ENCODE assay signal across 11 mouse cellular contexts in genomic region chr2:168669762-168670161, GRCm38 (mm10).
DNase-seq lines count a peak whose midpoint lies in the region; ATAC-seq and TF ChIP-seq lines count a peak whose summit lies in the region.
"Had no signal": no experiment of that assay in that cellular context is flagged by ENCODE, and none has a peak within 500 bp of the region (broad histone marks: within the 10 kb centered on the region; RNA-seq: fewer than 3 reads in every experiment).

No protein-coding gene starts in this region.

- peak; percentile 36 for DNase-seq in cerebellum, adult 11 months
- DNase-seq in cerebellum, adult 8-10 months: no peak
- DNase-seq in kidney, adult 2 months: peak; percentile 29
- DNase-seq in kidney, postnatal 14 days: no peak
- DNase-seq in midbrain, postnatal 0 days (ENCODE audit: low spot score): no peak
- peak; percentile 53 for DNase-seq in limb, embryonic 11.5 days (ENCODE audit: low spot score)
- no peak for DNase-seq in heart, adult 18-20 months

- TF ChIP-seq CTCF in kidney, adult 2 months (conservative IDR thresholded peaks at IDR 0.05; ENCODE audit: insufficient read depth, insufficient read length, low read depth, low read length): no peak
- TF ChIP-seq CTCF in midbrain, postnatal 0 days (IDR thresholded peaks at IDR 0.05): peak; percentile 30

- no peaks in the 10 kb centered on the region for H3K27me3 ChIP-seq in kidney, adult 2 months (replicated peaks; ENCODE audit: control insufficient read depth, insufficient read depth, low read length)
- H3K27me3 ChIP-seq in midbrain, postnatal 0 days (ENCODE audit: insufficient read depth, low read length): no peaks in the 10 kb centered on the region
- no peaks in the 10 kb centered on the region for H3K27me3 ChIP-seq in midbrain, embryonic 15.5 days (replicated peaks)
- no peaks in the 10 kb centered on the region for H3K27me3 ChIP-seq in limb, embryonic 11.5 days (ENCODE audit: control insufficient read depth, insufficient read depth, low read length)
- H3K27me3 ChIP-seq: embryonic facial prominence, embryonic 15.5 days; limb, embryonic 15.5 days had no signal

- no peak overlapping the region for H3K4me3 ChIP-seq in kidney, adult 2 months (ENCODE audit: insufficient read depth, low read depth, low read length)
- no peak overlapping the region for H3K4me3 ChIP-seq in midbrain, postnatal 0 days (ENCODE audit: low read depth, low read length)
- H3K4me3 ChIP-seq in midbrain, embryonic 15.5 days: no peak overlapping the region
- H3K4me3 ChIP-seq in limb, embryonic 11.5 days (ENCODE audit: low read depth, low read length): no peak overlapping the region
- H3K4me3 ChIP-seq: embryonic facial prominence, embryonic 15.5 days; limb, embryonic 15.5 days had no signal

- 49% methylated on average over 13 of the region's 13 CpGs for WGBS in kidney, adult 2 months
- WGBS in midbrain, postnatal 0 days: 81% methylated on average over 13 of the region's 13 CpGs
- 86% methylated on average over 13 of the region's 13 CpGs for WGBS in midbrain, embryonic 15.5 days
- WGBS in limb, embryonic 11.5 days: 16% methylated on average over 13 of the region's 13 CpGs

- H3K9ac ChIP-seq in midbrain, postnatal 0 days (replicated peaks; ENCODE audit: low read length, poor library complexity, severe bottlenecking): no peak overlapping the region
- no peak overlapping the region for H3K9ac ChIP-seq in midbrain, embryonic 15.5 days
- no peak overlapping the region for H3K9ac ChIP-seq in limb, embryonic 11.5 days (ENCODE audit: low read length)
- H3K9ac ChIP-seq: embryonic facial prominence, embryonic 15.5 days; limb, embryonic 15.5 days had no signal

- no peak overlapping the region for H3K27ac ChIP-seq in kidney, adult 2 months (ENCODE audit: insufficient read depth, low read depth, low read length)
- H3K27ac ChIP-seq in midbrain, postnatal 0 days (ENCODE audit: low read depth, low read length): no peak overlapping the region
- no peak overlapping the region for H3K27ac ChIP-seq in midbrain, embryonic 15.5 days
- H3K27ac ChIP-seq in limb, embryonic 11.5 days (replicated peaks; ENCODE audit: low read depth, low read length): 0 out of 2 replicates have a peak overlapping the region, but pooled peaks have one; percentile 12
- H3K27ac ChIP-seq: embryonic facial prominence, embryonic 15.5 days; limb, embryonic 15.5 days; macrophage had no signal

- H3K9me3 ChIP-seq in midbrain, postnatal 0 days (ENCODE audit: low read length): no peaks in the 10 kb centered on the region
- H3K9me3 ChIP-seq in midbrain, embryonic 15.5 days: no peaks in the 10 kb centered on the region
- no peaks in the 10 kb centered on the region for H3K9me3 ChIP-seq in limb, embryonic 11.5 days (ENCODE audit: control insufficient read depth, low read length)
- H3K9me3 ChIP-seq: embryonic facial prominence, embryonic 15.5 days; limb, embryonic 15.5 days had no signal

- TF ChIP-seq POLR2A in kidney, adult 2 months (IDR thresholded peaks at IDR 0.05; ENCODE audit: low read depth, low read length): no peak

- H3K4me2 ChIP-seq in midbrain, postnatal 0 days (ENCODE audit: low read depth, low read length, poor library complexity, severe bottlenecking): no peak overlapping the region
- H3K4me2 ChIP-seq in midbrain, embryonic 15.5 days: no peak overlapping the region
- H3K4me2 ChIP-seq in limb, embryonic 11.5 days (ENCODE audit: low read depth, severe bottlenecking): no peak overlapping the region
- H3K4me2 ChIP-seq: embryonic facial prominence, embryonic 15.5 days; limb, embryonic 15.5 days had no signal

- ATAC-seq in midbrain, postnatal 0 days (ENCODE audit: low FRiP score): no peak
- ATAC-seq in midbrain, embryonic 15.5 days (replicated peaks): no peak
- ATAC-seq in limb, embryonic 11.5 days (ENCODE audit: insufficient number of reproducible peaks, low FRiP score, low TSS enrichment, low read depth): no peak

- H3K4me1 ChIP-seq in kidney, adult 2 months (ENCODE audit: control insufficient read depth, insufficient read depth, low read length): no peaks in the 10 kb centered on the region
- H3K4me1 ChIP-seq in midbrain, postnatal 0 days (ENCODE audit: insufficient read depth, low read length): no peaks in the 10 kb centered on the region
- H3K4me1 ChIP-seq in midbrain, embryonic 15.5 days: no peaks in the 10 kb centered on the region
- H3K4me1 ChIP-seq in limb, embryonic 11.5 days (ENCODE audit: control insufficient read depth, insufficient read depth, low read length): peaks cover 10% of the 10 kb centered on the region; the same call in 1 of the 2 replicates
- H3K4me1 ChIP-seq: limb, embryonic 15.5 days had no signal

- H3K36me3 ChIP-seq in kidney, adult 2 months (ENCODE audit: control insufficient read depth, insufficient read depth, low read length): no peaks in the 10 kb centered on the region
- peaks cover 56% of the 10 kb centered on the region for H3K36me3 ChIP-seq in midbrain, postnatal 0 days (ENCODE audit: insufficient read depth, low read length)
- peaks cover 25% of the 10 kb centered on the region for H3K36me3 ChIP-seq in midbrain, embryonic 15.5 days (replicated peaks)
- H3K36me3 ChIP-seq in limb, embryonic 11.5 days (ENCODE audit: control insufficient read depth, insufficient read depth, low read length): no peaks in the 10 kb centered on the region

Comparison
In these comparisons a context has a peak if more than half of its experiments do, and no peak if none do; other contexts are left out.
1. DNase-seq: peak in cerebellum, adult 11 months (single experiment), kidney, adult 2 months (single experiment) and limb, embryonic 11.5 days (single experiment); none in cerebellum, adult 8-10 months (single experiment), kidney, postnatal 14 days (single experiment), midbrain, postnatal 0 days (single experiment) and heart, adult 18-20 months (0 of 2).